ENCODE assay signal across 8 mouse cellular contexts in the genomic region with DNA sequence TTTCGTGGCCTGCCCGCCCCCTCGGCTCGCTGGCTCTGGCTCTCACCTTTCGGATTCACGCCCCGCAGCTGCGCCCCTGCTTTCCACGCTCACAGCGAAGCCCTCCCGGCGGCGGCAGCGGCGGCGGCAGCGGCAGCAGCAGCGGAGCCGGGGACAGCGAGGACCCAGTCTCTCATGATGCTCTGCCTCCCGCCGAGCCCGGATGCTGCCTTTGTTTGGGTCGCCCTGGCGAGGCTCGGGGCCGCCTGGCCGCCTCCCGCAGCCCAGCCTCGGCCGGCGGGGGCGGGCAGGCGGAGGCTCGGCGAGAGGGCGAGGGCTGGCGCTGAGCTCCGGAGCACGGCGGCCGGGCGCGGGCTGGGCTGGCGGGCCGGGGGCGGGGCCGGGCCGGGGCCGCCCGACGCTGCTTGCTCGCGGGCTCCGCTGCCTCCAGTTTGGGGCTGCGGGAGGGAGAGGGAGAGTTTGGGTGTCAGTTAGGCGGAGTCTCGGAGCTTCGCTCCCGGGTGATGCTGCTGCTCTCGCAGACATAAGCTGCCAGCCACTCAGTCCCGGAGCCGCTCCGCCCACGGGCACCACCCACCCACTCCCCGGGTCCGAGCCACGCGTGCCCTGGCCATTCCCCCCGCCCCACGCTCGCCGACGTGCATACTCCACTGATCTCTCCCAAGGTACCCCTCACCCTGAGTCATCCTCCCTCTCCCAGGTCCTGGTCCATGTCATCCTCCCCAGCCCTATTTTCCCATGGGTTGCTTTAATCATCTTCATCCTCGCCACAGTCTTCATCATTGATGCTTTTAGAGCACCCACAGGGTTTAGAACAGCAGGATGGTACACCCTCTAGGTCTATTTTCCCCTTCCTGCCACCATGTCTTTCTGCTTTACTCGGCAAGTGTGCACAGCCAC. TPM values are rescaled to one million over a fixed set of nuclear protein-coding genes. Genes with fewer than 3 reads are reported as not detected.
DNase-seq lines count a peak whose midpoint lies in the region; ATAC-seq and TF ChIP-seq lines count a peak whose summit lies in the region.

Gene Rims1, minus strand, starts transcription at position 269 of the 900 bp plus-strand sequence.

- H3K4me1 ChIP-seq in ES-E14 (ENCODE audit: control insufficient read depth in 2 of 2, insufficient read depth in 2 of 2, low read length in 2 of 2, poor library complexity in 1 of 2) = peaks cover 0 to 4% of the 10 kb centered on the region in 2 experiments; a peak in 1 of 4 replicates
- H3K4me1 ChIP-seq in forebrain, embryonic 10.5 days = peaks cover 13% of the 10 kb centered on the region
- H3K4me1 ChIP-seq in heart, embryonic 16.5 days (ENCODE audit: control insufficient read depth, insufficient read depth, low read length) = peaks cover 6% of the 10 kb centered on the region
- 0 out of 2 replicates have a peak, but pooled peaks cover 3% of the 10 kb centered on the region for H3K4me1 ChIP-seq in lung, embryonic 14.5 days (ENCODE audit: insufficient read depth)

- no peak for DNase-seq in ES-E14 (ENCODE audit: low read depth, low spot score)
- DNase-seq in brain, embryonic 14.5 days (ENCODE audit: low read depth) = peak; percentile 84
- DNase-seq in forebrain, embryonic 10.5 days (ENCODE audit: extremely low spot score, low spot score) = peak; percentile 57
- peak; percentile 75 for DNase-seq in layer of hippocampus, adult 9-11 months
- DNase-seq in lung, embryonic 14.5 days = peak; percentile 78
- peak; percentile 68 for DNase-seq in ovary, postnatal 36 days (ENCODE audit: low spot score)

- peaks cover 40% of the 10 kb centered on the region for H3K27me3 ChIP-seq in forebrain, embryonic 10.5 days (ENCODE audit: poor library complexity, severe bottlenecking)
- H3K27me3 ChIP-seq in heart, embryonic 16.5 days (ENCODE audit: control insufficient read depth, insufficient read depth, low read length) = peaks cover 7% of the 10 kb centered on the region
- H3K27me3 ChIP-seq in lung, embryonic 14.5 days (ENCODE audit: insufficient read depth, low read length) = peaks cover 8% of the 10 kb centered on the region; the same call in 1 of the 2 replicates

- in situ Hi-C loops in ES-E14 (cut with MboI; ENCODE audit: low sequenced_read_pairs in 2 of 2, unreplicated experiment in 2 of 2) = no loop called here

- no peaks in the 10 kb centered on the region for H3K9me3 ChIP-seq in ES-E14 (ENCODE audit: control insufficient read depth, insufficient read depth, low read depth, low read length)
- no peaks in the 10 kb centered on the region for H3K9me3 ChIP-seq in forebrain, embryonic 10.5 days
- no peaks in the 10 kb centered on the region for H3K9me3 ChIP-seq in heart, embryonic 16.5 days (replicated peaks; ENCODE audit: control insufficient read depth, low read length)
- H3K9me3 ChIP-seq in lung, embryonic 14.5 days (ENCODE audit: low read depth, low read length) = no peaks in the 10 kb centered on the region

- TF ChIP-seq CTCF in brain, embryonic 14.5 days (IDR thresholded peaks at IDR 0.05; ENCODE audit: borderline replicate concordance, extremely low read depth, insufficient read depth, insufficient read length) = no peak
- no peak for TF ChIP-seq CTCF in lung, embryonic 14.5 days (IDR thresholded peaks at IDR 0.05; ENCODE audit: low read depth)

- H3K36me3 ChIP-seq in ES-E14 (ENCODE audit: control insufficient read depth, insufficient read depth, low read length, poor library complexity, severe bottlenecking) = no peaks in the 10 kb centered on the region
- no peaks in the 10 kb centered on the region for H3K36me3 ChIP-seq in forebrain, embryonic 10.5 days (replicated peaks)
- no peaks in the 10 kb centered on the region for H3K36me3 ChIP-seq in heart, embryonic 16.5 days (ENCODE audit: control insufficient read depth, insufficient read depth)
- H3K36me3 ChIP-seq in lung, embryonic 14.5 days (ENCODE audit: insufficient read depth) = no peaks in the 10 kb centered on the region

- peak; percentile 29 for TF ChIP-seq POLR2A in brain, embryonic 14.5 days (IDR thresholded peaks at IDR 0.05; ENCODE audit: borderline replicate concordance, extremely low read depth, insufficient read depth, insufficient read length, poor library complexity, severe bottlenecking)

- H3K9ac ChIP-seq in ES-E14 (ENCODE audit: insufficient read depth, low read depth, low read length, poor library complexity, severe bottlenecking) = peak within 1 kb of the TSS; percentile 53; the same call in 1 of the 2 replicates
- H3K9ac ChIP-seq in heart, embryonic 16.5 days (ENCODE audit: low read length) = peak within 1 kb of the TSS; percentile 75
- peak within 1 kb of the TSS; percentile 76 for H3K9ac ChIP-seq in lung, embryonic 14.5 days

- peak; percentile 91 for ATAC-seq in heart, embryonic 16.5 days (replicated peaks; ENCODE audit: extremely low read depth, insufficient read depth, low FRiP score)
- peak; percentile 95 for ATAC-seq in lung, embryonic 14.5 days (ENCODE audit: insufficient read depth)
- ATAC-seq in megakaryocyte-erythroid progenitor cell, adult 5-6 weeks (replicated peaks; ENCODE audit: low FRiP score, low TSS enrichment, poor library complexity, severe bottlenecking) = no peak

- WGBS in forebrain, embryonic 10.5 days = under 1% methylated on average over 54 of the region's 76 CpGs
- under 1% methylated on average over 66 of the region's 76 CpGs for WGBS in heart, embryonic 16.5 days
- WGBS in lung, embryonic 14.5 days = under 1% methylated on average over 64 of the region's 76 CpGs

- H3K27ac ChIP-seq in ES-E14 (ENCODE audit: insufficient read depth, low read depth, low read length, poor library complexity, severe bottlenecking) = no peak within 1 kb of the TSS
- peak within 1 kb of the TSS; percentile 85 for H3K27ac ChIP-seq in forebrain, embryonic 10.5 days
- no peak within 1 kb of the TSS for H3K27ac ChIP-seq in heart, embryonic 16.5 days (ENCODE audit: low read length)
- H3K27ac ChIP-seq in lung, embryonic 14.5 days (ENCODE audit: low read depth) = no peak within 1 kb of the TSS

- peak within 1 kb of the TSS; percentile 71 to 72 for H3K4me3 ChIP-seq in ES-E14 (ENCODE audit: insufficient read depth in 1 of 2, low read depth in 1 of 2, low read length in 2 of 2, poor library complexity in 1 of 2, severe bottlenecking in 1 of 2)
- H3K4me3 ChIP-seq in forebrain, embryonic 10.5 days = peak within 1 kb of the TSS; percentile 66
- H3K4me3 ChIP-seq in heart, embryonic 16.5 days (ENCODE audit: low read length) = peak within 1 kb of the TSS; percentile 66
- peak within 1 kb of the TSS; percentile 63 for H3K4me3 ChIP-seq in lung, embryonic 14.5 days (ENCODE audit: low read depth, low read length)

- H3K4me2 ChIP-seq in heart, embryonic 16.5 days (ENCODE audit: low read depth, low read length) = peak within 1 kb of the TSS; percentile 87
- peak within 1 kb of the TSS; percentile 94 for H3K4me2 ChIP-seq in lung, embryonic 14.5 days

TF ChIP-seq in ES-E14, 5 proteins besides CTCF, POLR2A, EP300 and RAD21:
- TF ChIP-seq ZNF384 (IDR thresholded peaks at IDR 0.05; ENCODE audit: low read depth, low read length) = no peak
- TF ChIP-seq HCFC1 (IDR thresholded peaks at IDR 0.05; ENCODE audit: borderline replicate concordance, insufficient read depth, low read length) = no peak
- no peak for TF ChIP-seq MAFK (IDR thresholded peaks at IDR 0.05; ENCODE audit: insufficient read depth, low read depth, low read length)
- TF ChIP-seq ZC3H11A (IDR thresholded peaks at IDR 0.05; ENCODE audit: borderline replicate concordance, low read depth, low read length) = no peak
TF ChIP-seq in ES-E14: peak in this region for 0.

RNA-seq across cellular contexts. Expression of gene Rims1, which starts in this region (rescaled TPM):
- total RNA-seq in ES-E14 (2012; rRNA removed) = 1.4 and 2.2 TPM in 2 replicates
- 16.1 and 37.9 TPM in 2 replicates for polyA plus RNA-seq in brain, embryonic 14.5 days (2012; rRNA removed)
- polyA plus RNA-seq in forebrain, embryonic 10.5 days (2016; fragmentation: Nextera tagmentation; extraction: Ambion mirVana) = 0.96 and 1.1 TPM in 2 replicates
- 1.2 TPM in 2 replicates for polyA plus RNA-seq in heart, embryonic 16.5 days (2015; fragmentation: Nextera tagmentation; extraction: Ambion mirVana)
- polyA plus RNA-seq in lung, embryonic 14.5 days (2014; fragmentation: Nextera tagmentation; extraction: Ambion mirVana) = 3.3 and 3.4 TPM in 2 replicates
- total RNA-seq in megakaryocyte-erythroid progenitor cell, adult 5-6 weeks (2014; fragmentation: Nextera tagmentation) = not detected in 2 replicates
- total RNA-seq in megakaryocyte-erythroid progenitor cell, adult 5-6 weeks (2017) = not detected in 2 replicates
